ENCODE assay signal across 15 mouse cellular contexts in genomic region chr1:86285295-86285694, GRCm38 (mm10).
"Had no signal": no experiment of that assay in that cellular context is flagged by ENCODE, and none has a peak within 500 bp of the region (broad histone marks: within the 10 kb centered on the region; RNA-seq: fewer than 3 reads in every experiment).

No protein-coding gene starts in this region.

- DNase-seq: retina, postnatal 1 day; right cerebral cortex, adult 18-20 months; right cerebral cortex, postnatal 14 days; right cerebral cortex, postnatal 25 days; right cerebral cortex, postnatal 4 days; spleen, adult 18-20 months; thymus, adult 18-20 months; thymus, adult 2 months; thymus, postnatal 14 days; thymus, postnatal 25 days; thymus, postnatal 36 days; thymus, postnatal 4 days had no signal

- H3K4me2 ChIP-seq: neural tube, embryonic 13.5 days; neural tube, embryonic 15.5 days; stomach, embryonic 15.5 days had no signal

- H3K36me3 ChIP-seq: neural tube, embryonic 13.5 days; neural tube, embryonic 15.5 days; stomach, embryonic 15.5 days had no signal

- H3K27me3 ChIP-seq: neural tube, embryonic 13.5 days; neural tube, embryonic 15.5 days; stomach, embryonic 15.5 days had no signal

- H3K4me3 ChIP-seq: neural tube, embryonic 13.5 days; neural tube, embryonic 15.5 days; stomach, embryonic 15.5 days had no signal
